Mouse (Mus musculus): ENCODE data around the gene Asic4. TPM values are rescaled to one million over a fixed set of nuclear protein-coding genes. Genes with fewer than 3 reads are reported as not detected.

The Asic4 gene
- polyA plus RNA-seq, 2 experiments = 0.03 TPM; not detected in 1

DNA sequence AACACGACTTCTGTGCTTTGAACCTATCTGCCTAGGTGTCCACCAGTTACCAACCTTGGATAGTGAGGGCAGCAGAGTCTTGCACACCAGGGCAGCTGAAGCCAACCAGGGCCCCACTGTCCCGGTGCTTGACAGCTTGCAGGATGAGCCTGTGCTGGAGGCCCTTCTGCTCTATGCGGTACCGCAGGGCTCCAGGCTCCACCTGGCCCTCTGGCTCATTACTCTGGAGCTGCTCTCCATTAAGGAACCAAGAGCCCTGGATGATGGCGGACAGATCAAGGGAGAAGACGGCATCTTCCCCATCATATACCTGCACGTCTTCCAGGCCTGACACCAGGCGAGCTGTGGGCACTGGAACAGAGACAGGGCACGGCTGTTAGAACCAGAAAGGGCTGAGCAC lies 51.7 kb downstream of the Asic4 start:
- Histone ChIP-seq H3K4me1 (replicated peaks; ENCODE audit: control insufficient read depth in 2 of 2, insufficient read depth in 2 of 2, low read length in 1 of 2) (peaks cover 0 to 2% of the 10 kb centered on the region in 2 experiments; a peak in 1 of 4 replicates), H3K36me3 (replicated peaks; ENCODE audit: control insufficient read depth, insufficient read depth, low read depth) (no peaks in the 10 kb centered on the region), H3K27me3 (ENCODE audit: control insufficient read depth, insufficient read depth, low read length) (peaks cover 29% of the 10 kb centered on the region), H3K9me3 (ENCODE audit: control insufficient read depth, low read length) (no peaks in the 10 kb centered on the region), H3K4me2 (ENCODE audit: low read depth) (no peak overlapping the region), H3K4me3 (ENCODE audit: insufficient read depth in 1 of 2, low read depth in 2 of 2, low read length in 2 of 2) (no peak overlapping the region), H3K27ac (no peak overlapping the region), H3K9ac (replicated peaks) (no peak overlapping the region)
- no peak for ATAC-seq (ENCODE audit: insufficient read depth)
- no peak for TF ChIP-seq EP300 (IDR thresholded peaks at IDR 0.05; ENCODE audit: low read depth)
- TF ChIP-seq CTCF (IDR thresholded peaks at IDR 0.05; ENCODE audit: low read depth) = no peak
- WGBS (ENCODE audit: insufficient replicate concordance) = 79% methylated on average over 9 of the region's 9 CpGs
- DNase-seq (ENCODE audit: low read depth in 3 of 3, low spot score in 3 of 3) = no peak

DNA sequence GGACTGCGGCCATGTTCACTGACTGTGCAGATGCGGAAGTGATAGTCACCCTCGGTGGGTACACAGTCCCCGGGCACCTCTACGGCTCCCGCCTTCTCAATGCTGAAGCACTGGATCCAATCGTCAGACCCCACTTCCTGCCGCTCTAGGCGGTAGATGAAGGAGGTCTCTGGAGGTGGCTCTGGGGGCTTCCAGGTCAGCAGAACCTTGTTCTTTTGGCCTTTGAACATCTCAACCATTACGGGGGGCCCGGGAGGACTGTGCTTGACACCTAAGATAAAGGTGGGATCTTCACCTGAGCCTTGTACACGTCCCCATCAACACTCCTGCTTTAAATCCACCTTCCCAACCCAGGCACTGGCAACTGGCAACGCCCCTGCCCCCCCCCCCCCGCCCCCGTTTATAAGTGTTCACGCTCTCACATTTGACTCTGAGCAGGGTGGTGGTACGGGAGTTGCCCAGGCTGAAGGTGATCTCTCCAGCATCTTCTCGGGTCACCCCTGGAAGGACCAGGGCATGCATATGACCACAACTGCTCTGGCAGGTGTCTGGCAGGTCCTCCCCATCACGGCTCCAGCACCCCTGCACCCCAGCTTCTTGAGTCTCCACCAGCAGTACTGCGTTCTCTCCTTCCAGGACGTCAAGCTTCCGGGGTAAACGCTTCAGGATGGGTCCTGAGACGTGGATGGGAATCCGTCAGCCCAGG lies 52.9 kb downstream of the Asic4 start:
- H3K9me3 ChIP-seq (ENCODE audit: control insufficient read depth, low read length) = no peaks in the 10 kb centered on the region
- 74% methylated on average over 25 of the region's 25 CpGs for WGBS (ENCODE audit: insufficient replicate concordance)
- H3K36me3 ChIP-seq (replicated peaks; ENCODE audit: control insufficient read depth, insufficient read depth, low read depth) = no peaks in the 10 kb centered on the region
- peaks cover 0 to 2% of the 10 kb centered on the region in 2 experiments; a peak in 1 of 4 replicates for H3K4me1 ChIP-seq (replicated peaks; ENCODE audit: control insufficient read depth in 2 of 2, insufficient read depth in 2 of 2, low read length in 1 of 2)
- no peak for DNase-seq (ENCODE audit: low read depth in 3 of 3, low spot score in 3 of 3)
- no peak overlapping the region for H3K9ac ChIP-seq (replicated peaks)
- peaks cover 29% of the 10 kb centered on the region for H3K27me3 ChIP-seq (ENCODE audit: control insufficient read depth, insufficient read depth, low read length)
- TF ChIP-seq CTCF (IDR thresholded peaks at IDR 0.05; ENCODE audit: low read depth) (no peak), EP300 (IDR thresholded peaks at IDR 0.05; ENCODE audit: low read depth) (no peak)
- H3K4me2 ChIP-seq (ENCODE audit: low read depth) = no peak overlapping the region
- no peak overlapping the region for H3K4me3 ChIP-seq (ENCODE audit: insufficient read depth in 1 of 2, low read depth in 2 of 2, low read length in 2 of 2)
- ATAC-seq (ENCODE audit: insufficient read depth) = no peak
- H3K27ac ChIP-seq = no peak overlapping the region

DNA sequence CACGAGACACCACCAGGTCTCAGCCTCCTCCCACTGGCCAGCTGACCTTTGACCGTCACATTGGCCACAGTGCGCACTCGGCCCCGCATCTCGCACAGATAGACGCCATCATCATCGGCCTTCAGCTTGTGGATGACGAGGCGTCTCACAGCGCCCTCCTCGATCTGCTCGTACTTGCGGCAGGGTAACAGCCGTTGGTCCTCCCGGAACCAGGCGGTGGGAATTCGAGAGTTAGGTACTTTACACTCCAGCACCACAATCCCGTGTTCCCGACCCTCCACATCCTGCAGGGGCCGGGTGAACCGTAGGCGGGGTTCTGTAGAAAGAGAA lies 53.4 kb downstream of the Asic4 start:
- TF ChIP-seq EP300 (IDR thresholded peaks at IDR 0.05; ENCODE audit: low read depth) (no peak), CTCF (IDR thresholded peaks at IDR 0.05; ENCODE audit: low read depth) (no peak)
- no peak overlapping the region for H3K9ac ChIP-seq (replicated peaks)
- H3K9me3 ChIP-seq (ENCODE audit: control insufficient read depth, low read length) = no peaks in the 10 kb centered on the region
- H3K27ac ChIP-seq = no peak overlapping the region
- no peak for ATAC-seq (ENCODE audit: insufficient read depth)
- peaks cover 0 to 2% of the 10 kb centered on the region in 2 experiments; a peak in 1 of 4 replicates for H3K4me1 ChIP-seq (replicated peaks; ENCODE audit: control insufficient read depth in 2 of 2, insufficient read depth in 2 of 2, low read length in 1 of 2)
- no peak overlapping the region for H3K4me2 ChIP-seq (ENCODE audit: low read depth)
- no peak overlapping the region for H3K4me3 ChIP-seq (ENCODE audit: insufficient read depth in 1 of 2, low read depth in 2 of 2, low read length in 2 of 2)
- no peak for DNase-seq (ENCODE audit: low read depth in 3 of 3, low spot score in 3 of 3)
- H3K36me3 ChIP-seq (replicated peaks; ENCODE audit: control insufficient read depth, insufficient read depth, low read depth) = no peaks in the 10 kb centered on the region
- WGBS (ENCODE audit: insufficient replicate concordance) = 74% methylated on average over 23 of the region's 23 CpGs
- peaks cover 29% of the 10 kb centered on the region for H3K27me3 ChIP-seq (ENCODE audit: control insufficient read depth, insufficient read depth, low read length)

DNA sequence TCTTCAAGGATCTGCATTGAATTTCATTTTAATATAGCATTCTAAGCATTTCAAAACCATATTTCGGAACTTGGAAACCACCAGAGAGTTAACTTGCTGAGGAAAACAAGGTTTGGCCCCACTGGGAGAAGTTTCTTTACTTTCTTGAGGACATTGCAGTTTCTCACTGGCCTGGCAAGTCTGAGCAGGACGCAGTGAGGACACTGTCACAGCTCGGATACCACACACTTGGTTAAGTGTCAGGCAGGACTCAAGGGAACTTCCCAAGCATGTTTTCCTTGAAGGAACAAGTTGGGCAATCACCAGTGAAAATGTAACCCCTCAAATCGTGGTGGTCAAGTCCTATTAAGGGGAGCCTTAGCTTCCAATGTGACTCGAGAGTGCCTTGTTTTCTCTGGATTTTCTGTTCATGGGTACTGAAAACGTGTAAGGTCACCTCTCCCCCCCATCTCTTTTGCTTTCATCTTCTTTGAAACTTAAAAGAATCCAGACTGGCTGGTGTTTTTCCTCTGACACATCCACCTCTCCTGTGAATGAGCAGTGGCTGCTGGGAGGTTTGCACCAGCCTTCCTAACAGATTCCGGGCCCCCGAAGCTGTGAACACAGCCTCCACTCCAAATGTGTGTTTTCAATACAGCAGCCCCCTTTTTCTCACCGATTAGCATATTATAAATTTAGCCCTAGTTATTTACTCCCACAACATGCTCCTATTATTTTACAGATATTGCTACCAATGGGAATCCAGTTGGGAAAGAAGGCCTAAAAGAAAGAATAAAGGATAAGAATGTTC lies 54.2 kb downstream of the Asic4 start:
- TF ChIP-seq EP300 (IDR thresholded peaks at IDR 0.05; ENCODE audit: low read depth) (no peak), CTCF (IDR thresholded peaks at IDR 0.05; ENCODE audit: low read depth) (no peak)
- Histone ChIP-seq H3K36me3 (replicated peaks; ENCODE audit: control insufficient read depth, insufficient read depth, low read depth) (no peaks in the 10 kb centered on the region), H3K4me3 (ENCODE audit: insufficient read depth in 1 of 2, low read depth in 2 of 2, low read length in 2 of 2) (no peak overlapping the region), H3K9ac (replicated peaks) (no peak overlapping the region), H3K27me3 (ENCODE audit: control insufficient read depth, insufficient read depth, low read length) (peaks cover 29% of the 10 kb centered on the region), H3K4me2 (ENCODE audit: low read depth) (peak overlapping the region; percentile 31; the same call in 1 of the 2 replicates), H3K27ac (no peak overlapping the region), H3K9me3 (ENCODE audit: control insufficient read depth, low read length) (no peaks in the 10 kb centered on the region), H3K4me1 (replicated peaks; ENCODE audit: control insufficient read depth in 2 of 2, insufficient read depth in 2 of 2, low read length in 1 of 2) (peaks cover 0 to 2% of the 10 kb centered on the region in 2 experiments; a peak in 1 of 4 replicates)
- 54% methylated on average over 9 of the region's 9 CpGs for WGBS (ENCODE audit: insufficient replicate concordance)
- DNase-seq (ENCODE audit: low read depth in 3 of 3, low spot score in 3 of 3) (no peak), ATAC-seq (ENCODE audit: insufficient read depth) (no peak)

All from liver, embryonic 14.5 days (tissue).